Comparison of ENCODE assay signal across 8 mouse cellular contexts in genomic region chr13:57908266-57908582, GRCm38 (mm10). TPM values are rescaled to one million over a fixed set of nuclear protein-coding genes. Genes with fewer than 3 reads are reported as not detected.
DNase-seq lines count a peak whose midpoint lies in the region; ATAC-seq and TF ChIP-seq lines count a peak whose summit lies in the region.

TSS of gene Spock1 (minus strand) at chr13:57908332.

- H3K9ac ChIP-seq in embryonic facial prominence, embryonic 11.5 days (replicated peaks; ENCODE audit: low read length): peak within 1 kb of the TSS; percentile 39
- H3K9ac ChIP-seq in heart, adult 2 months (ENCODE audit: low read depth, low read length): no peak within 1 kb of the TSS
- peak within 1 kb of the TSS; percentile 76 for H3K9ac ChIP-seq in midbrain, embryonic 12.5 days (replicated peaks)

- intact Hi-C loops in heart, adult 2 months (cut with DNase I): loop anchor here (1.0 to 2.0 kb wide), 4 partner anchors 141 to 627 kb away; no protein-coding TSS in a partner anchor
- intact Hi-C loops in left cerebral cortex, postnatal 4 days (cut with DNase I): loop anchor here (2.0 to 10.0 kb wide), 4 partner anchors 143 to 627 kb away; no protein-coding TSS in a partner anchor

- H3K79me2 ChIP-seq in heart, adult 2 months (replicated peaks; ENCODE audit: control insufficient read depth, insufficient read depth, low read length): no peaks in the 10 kb centered on the region

- peaks cover 23% of the 10 kb centered on the region for H3K27me3 ChIP-seq in embryonic facial prominence, embryonic 11.5 days (ENCODE audit: control insufficient read depth, insufficient read depth, low read length)
- H3K27me3 ChIP-seq in heart, adult 2 months (ENCODE audit: control insufficient read depth, insufficient read depth, low read length): peaks cover 7% of the 10 kb centered on the region
- H3K27me3 ChIP-seq in kidney, adult 2 months (replicated peaks; ENCODE audit: control insufficient read depth, insufficient read depth, low read length): peaks cover 3% of the 10 kb centered on the region; the same call in 1 of the 2 replicates
- H3K27me3 ChIP-seq in midbrain, embryonic 12.5 days: peaks cover 30% of the 10 kb centered on the region

- ATAC-seq in embryonic facial prominence, embryonic 11.5 days (replicated peaks; ENCODE audit: insufficient number of reproducible peaks, low FRiP score, low TSS enrichment, low read depth): peak; percentile 69; the same call in 1 of the 2 replicates
- peak; percentile 80 for ATAC-seq in midbrain, embryonic 12.5 days (ENCODE audit: low FRiP score, low read depth)
- no peak for ATAC-seq in monocyte, adult 5-6 weeks (replicated peaks; ENCODE audit: insufficient number of reproducible peaks, low FRiP score, low TSS enrichment, poor library complexity, severe bottlenecking)

- peak within 1 kb of the TSS; percentile 83 for H3K4me2 ChIP-seq in embryonic facial prominence, embryonic 11.5 days (ENCODE audit: low read depth, low read length)
- H3K4me2 ChIP-seq in midbrain, embryonic 12.5 days (replicated peaks): peak within 1 kb of the TSS; percentile 86

- DNase-seq in brain, embryonic 14.5 days (ENCODE audit: low read depth): peak; percentile 92
- DNase-seq in embryonic facial prominence, embryonic 11.5 days (ENCODE audit: low spot score): peak; percentile 94
- DNase-seq in heart, adult 2 months: peak; percentile 71 to 86
- DNase-seq in kidney, adult 2 months: peak; percentile 73
- DNase-seq in left cerebral cortex, postnatal 4 days: peak; percentile 94
- peak; percentile 14 to 38 for DNase-seq in spleen, postnatal 14 days (ENCODE audit: low spot score in 2 of 2)

- peak within 1 kb of the TSS; percentile 42 for H3K4me3 ChIP-seq in embryonic facial prominence, embryonic 11.5 days (ENCODE audit: low read depth, low read length)
- H3K4me3 ChIP-seq in heart, adult 2 months: no peak within 1 kb of the TSS
- no peak within 1 kb of the TSS for H3K4me3 ChIP-seq in kidney, adult 2 months (ENCODE audit: insufficient read depth, low read depth, low read length)
- peak within 1 kb of the TSS; percentile 57 for H3K4me3 ChIP-seq in midbrain, embryonic 12.5 days

- under 1% methylated on average over 31 of the region's 32 CpGs for WGBS in embryonic facial prominence, embryonic 11.5 days
- 2% methylated on average over 32 of the region's 32 CpGs for WGBS in heart, adult 2 months
- WGBS in kidney, adult 2 months: 1% methylated on average over 32 of the region's 32 CpGs
- WGBS in midbrain, embryonic 12.5 days: 1% methylated on average over 32 of the region's 32 CpGs

- TF ChIP-seq POLR2A in brain, embryonic 14.5 days (IDR thresholded peaks at IDR 0.05; ENCODE audit: borderline replicate concordance, extremely low read depth, insufficient read depth, insufficient read length, poor library complexity, severe bottlenecking): peak; percentile 51; the same call in 1 of the 2 replicates
- TF ChIP-seq POLR2A in heart, adult 2 months (IDR thresholded peaks at IDR 0.05; ENCODE audit: insufficient read depth, low read depth, low read length): no peak
- no peak for TF ChIP-seq POLR2A in kidney, adult 2 months (IDR thresholded peaks at IDR 0.05; ENCODE audit: low read depth, low read length)

- H3K9me3 ChIP-seq in embryonic facial prominence, embryonic 11.5 days (replicated peaks; ENCODE audit: control insufficient read depth, low read length): no peaks in the 10 kb centered on the region
- no peaks in the 10 kb centered on the region for H3K9me3 ChIP-seq in midbrain, embryonic 12.5 days

- no peak within 1 kb of the TSS for H3K27ac ChIP-seq in embryonic facial prominence, embryonic 11.5 days (replicated peaks; ENCODE audit: low read depth, low read length)
- H3K27ac ChIP-seq in heart, adult 2 months: no peak within 1 kb of the TSS
- no peak within 1 kb of the TSS for H3K27ac ChIP-seq in kidney, adult 2 months (ENCODE audit: insufficient read depth, low read depth, low read length)
- peak within 1 kb of the TSS; percentile 35; the same call in 1 of the 2 replicates for H3K27ac ChIP-seq in midbrain, embryonic 12.5 days (replicated peaks)

- peaks cover 5% of the 10 kb centered on the region; the same call in 1 of the 2 replicates for H3K4me1 ChIP-seq in embryonic facial prominence, embryonic 11.5 days (ENCODE audit: control insufficient read depth, insufficient read depth, low read length)
- H3K4me1 ChIP-seq in heart, adult 2 months (ENCODE audit: control insufficient read depth, insufficient read depth, low read length): peaks cover 1% of the 10 kb centered on the region; the same call in 1 of the 2 replicates
- no peaks in the 10 kb centered on the region for H3K4me1 ChIP-seq in kidney, adult 2 months (ENCODE audit: control insufficient read depth, insufficient read depth, low read length)
- H3K4me1 ChIP-seq in midbrain, embryonic 12.5 days: peaks cover 7% of the 10 kb centered on the region

- TF ChIP-seq EP300 in heart, adult 2 months (IDR thresholded peaks at IDR 0.05; ENCODE audit: insufficient read depth, low read depth, low read length): no peak

- TF ChIP-seq CTCF in brain, embryonic 14.5 days (IDR thresholded peaks at IDR 0.05; ENCODE audit: borderline replicate concordance, extremely low read depth, insufficient read depth, insufficient read length): peak; percentile 95
- TF ChIP-seq CTCF in heart, adult 2 months (IDR thresholded peaks at IDR 0.05): peak; percentile 90
- TF ChIP-seq CTCF in kidney, adult 2 months (conservative IDR thresholded peaks at IDR 0.05; ENCODE audit: insufficient read depth, insufficient read length, low read depth, low read length): peak; percentile 76

- no peaks in the 10 kb centered on the region for H3K36me3 ChIP-seq in embryonic facial prominence, embryonic 11.5 days (replicated peaks; ENCODE audit: control insufficient read depth, insufficient read depth, low read depth, low read length)
- no peaks in the 10 kb centered on the region for H3K36me3 ChIP-seq in heart, adult 2 months (ENCODE audit: control insufficient read depth, insufficient read depth, low read length)
- no peaks in the 10 kb centered on the region for H3K36me3 ChIP-seq in kidney, adult 2 months (ENCODE audit: control insufficient read depth, insufficient read depth, low read length)
- no peaks in the 10 kb centered on the region for H3K36me3 ChIP-seq in midbrain, embryonic 12.5 days

RNA-seq across cellular contexts. Expression of gene Spock1, which starts in this region (rescaled TPM):
- 42.7 and 80.3 TPM in 2 replicates for polyA plus RNA-seq in brain, embryonic 14.5 days (2012; rRNA removed)
- polyA plus RNA-seq in embryonic facial prominence, embryonic 11.5 days (2014; fragmentation: Nextera tagmentation; extraction: Ambion mirVana): 7.6 and 8.5 TPM in 2 replicates
- not detected for total RNA-seq in heart, adult 2 months (2021)
- 0.04 and 0.09 TPM in 2 replicates for polyA plus RNA-seq in heart, adult 2 months (2012; rRNA removed)
- 0.19 TPM in 2 replicates for polyA plus RNA-seq in kidney, adult 2 months (2012; rRNA removed)
- total RNA-seq in left cerebral cortex, postnatal 4 days (2021): 100 to 1,000 TPM; 197 to 198 TPM
- polyA plus RNA-seq in midbrain, embryonic 12.5 days (2016; fragmentation: Nextera tagmentation; extraction: Ambion mirVana): 22.4 and 28.1 TPM in 2 replicates
- total RNA-seq in monocyte, adult 5-6 weeks (2017): not detected in 3 replicates

Comparison
In these comparisons a context has a peak if more than half of its experiments do, and no peak if none do; other contexts are left out.
1. RNA of gene Spock1 (total RNA-seq): 197 to 198 TPM in left cerebral cortex, postnatal 4 days; not detected in heart, adult 2 months and not detected in monocyte, adult 5-6 weeks; every median in the first group is over 100 times any median in the second.
2. Peak in DNase-seq in heart, adult 2 months; RNA of the gene not detected or under 1 TPM.
3. Peak in DNase-seq in kidney, adult 2 months; RNA of the gene not detected or under 1 TPM.
4. DNase-seq: peak in every context shown above with its lines; median percentile 94 in embryonic facial prominence, embryonic 11.5 days; 94 in left cerebral cortex, postnatal 4 days; 92 in brain, embryonic 14.5 days; 78 in heart, adult 2 months; 73 in kidney, adult 2 months; 26 in spleen, postnatal 14 days.
5. H3K4me3 ChIP-seq: peak in embryonic facial prominence, embryonic 11.5 days (single experiment) and midbrain, embryonic 12.5 days (single experiment); none in heart, adult 2 months (single experiment) and kidney, adult 2 months (single experiment).
6. Peak in every context shown above with its lines, with median percentiles within 50 percentile points of each other: CTCF ChIP-seq.